Mouse (Mus musculus): Measurements from ENCODE around the gene Olfr1513. TPM values are rescaled to one million over a fixed set of nuclear protein-coding genes. Genes with fewer than 3 reads are reported as not detected.
"Not testable (repeated sequence)": the region's sequence is repeated elsewhere in the genome, so short reads cannot be mapped to it uniquely, and the experiment has no call there.

Olfr1513 gene
- total RNA-seq (2021), result not detected
- long read RNA-seq, result 0 reads

- DNase-seq (ENCODE audit: low spot score in 2 of 2), result no peak
These were observed at the start of gene Olfr1513 for GRCm38 (mm10) chr14:52356308-52356707. Gene Olfr1513 (minus strand): TSS chr14:52356408.

- DNase-seq (ENCODE audit: low spot score in 2 of 2), result no peak
These were observed 41.1 kb upstream of the Olfr1513 start, which contains the start of gene Olfr1511 for GRCm38 (mm10) chr14:52397279-52397678. Gene Olfr1511 (minus strand): TSS chr14:52397379.

GRCm38 (mm10) chr14:52390084-52390848 is 34.1 kb upstream of the Olfr1513 start:
- not testable (repeated sequence) for DNase-seq (ENCODE audit: low spot score in 2 of 2)

- no peak for DNase-seq (ENCODE audit: low spot score in 2 of 2)
These were observed 22.9 kb upstream of the Olfr1513 start, which contains the start of gene Olfr1512 for GRCm38 (mm10) chr14:52379068-52379467. Gene Olfr1512 (minus strand): TSS chr14:52379168.

- DNase-seq (ENCODE audit: low spot score in 2 of 2), result peak in 1 of 2 experiments; percentile 21
These were observed 12.5 kb upstream of the Olfr1513 start for GRCm38 (mm10) chr14:52368741-52369140.

- no peak for DNase-seq (ENCODE audit: low spot score in 2 of 2)
These were observed 16.7 kb downstream of the Olfr1513 start for GRCm38 (mm10) chr14:52339512-52339852.

GRCm38 (mm10) chr14:52338751-52339511 is 17.3 kb downstream of the Olfr1513 start:
- DNase-seq (ENCODE audit: low spot score in 2 of 2), result peak; percentile 66 to 90

GRCm38 (mm10) chr14:52332171-52332570 is 24.0 kb downstream of the Olfr1513 start:
- no peak for DNase-seq (ENCODE audit: low spot score in 2 of 2)

GRCm38 (mm10) chr14:52331069-52331750 is 25.0 kb downstream of the Olfr1513 start:
- no peak for DNase-seq (ENCODE audit: low spot score in 2 of 2)

- DNase-seq (ENCODE audit: low spot score in 2 of 2), result no peak
These were observed 28.0 kb downstream of the Olfr1513 start, which contains the start of gene Sall2 for GRCm38 (mm10) chr14:52327910-52328812. Gene Sall2 (minus strand): TSS chr14:52328762.

GRCm38 (mm10) chr14:52327375-52327901 is 28.8 kb downstream of the Olfr1513 start:
- no peak for DNase-seq (ENCODE audit: low spot score in 2 of 2)

- DNase-seq (ENCODE audit: low spot score in 2 of 2), result no peak
These were observed 30.3 kb downstream of the Olfr1513 start for GRCm38 (mm10) chr14:52325890-52326289.

- DNase-seq (ENCODE audit: low spot score in 2 of 2), result no peak
These were observed 36.8 kb downstream of the Olfr1513 start for GRCm38 (mm10) chr14:52319361-52319760.

- no peak for DNase-seq (ENCODE audit: low spot score in 2 of 2)
These were observed 39.6 kb downstream of the Olfr1513 start for GRCm38 (mm10) chr14:52316441-52317225.

GRCm38 (mm10) chr14:52315792-52316440 is 40.3 kb downstream of the Olfr1513 start:
- DNase-seq (ENCODE audit: low spot score in 2 of 2), result peak; percentile 72

- DNase-seq (ENCODE audit: low spot score in 2 of 2), result no peak
These were observed 40.9 kb downstream of the Olfr1513 start for GRCm38 (mm10) chr14:52315283-52315780.

GRCm38 (mm10) chr14:52314808-52315150 is 41.4 kb downstream of the Olfr1513 start:
- no peak for DNase-seq (ENCODE audit: low spot score in 2 of 2)

- no peak for DNase-seq (ENCODE audit: low spot score in 2 of 2)
These were observed 42.0 kb downstream of the Olfr1513 start for GRCm38 (mm10) chr14:52313931-52314807.

Data from layer of hippocampus, adult 18-20 months (tissue).